ENCODE assay signal across 17 mouse cellular contexts in the genomic region with DNA sequence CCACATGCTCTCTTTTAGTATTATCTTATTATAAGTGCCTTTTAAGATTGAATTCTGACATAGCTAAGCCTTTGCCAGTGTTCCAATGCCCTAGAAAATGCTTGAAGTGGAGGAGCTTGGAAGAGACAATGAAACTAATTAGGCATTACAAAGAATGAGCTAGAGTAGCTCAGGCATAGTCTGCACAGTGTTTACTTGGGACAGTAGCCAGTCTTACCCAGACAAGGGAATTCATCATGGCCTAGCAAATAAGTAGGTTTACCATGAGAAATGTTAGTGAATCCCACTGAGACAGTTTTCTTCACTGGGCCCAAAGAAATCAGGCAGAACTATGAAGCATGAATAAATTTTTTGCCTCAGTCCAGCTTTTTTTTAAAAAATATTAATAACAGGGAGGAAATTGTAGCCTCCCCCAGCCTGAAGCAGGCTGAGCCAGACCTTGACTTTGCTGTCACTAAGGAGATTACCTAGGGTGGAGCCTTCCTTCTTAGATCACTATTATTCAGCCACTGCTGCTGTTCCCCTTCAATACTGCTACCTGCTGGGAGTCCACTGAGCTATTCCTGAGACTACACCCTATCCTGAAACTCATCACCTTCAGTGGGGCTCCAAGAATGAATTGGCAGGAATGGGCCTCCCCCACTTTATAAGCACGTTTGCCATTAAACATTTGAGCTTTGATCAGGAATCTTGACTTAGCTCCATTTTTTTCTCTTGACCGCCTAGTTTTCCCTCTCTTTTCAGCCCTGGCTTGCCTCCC.
"Had no signal": no experiment of that assay in that cellular context is flagged by ENCODE, and none has a peak within 500 bp of the region (broad histone marks: within the 10 kb centered on the region; RNA-seq: fewer than 3 reads in every experiment).

No protein-coding gene starts in this region.

- H3K4me1 ChIP-seq: midbrain, embryonic 10.5 days; midbrain, embryonic 12.5 days; midbrain, embryonic 15.5 days; neural tube, embryonic 13.5 days; neural tube, embryonic 15.5 days; stomach, embryonic 15.5 days had no signal

- ATAC-seq: midbrain, embryonic 15.5 days had no signal

- H3K4me2 ChIP-seq: lung, embryonic 14.5 days; midbrain, embryonic 12.5 days; midbrain, embryonic 15.5 days; neural tube, embryonic 13.5 days; neural tube, embryonic 15.5 days; stomach, embryonic 15.5 days had no signal

- H3K36me3 ChIP-seq: midbrain, embryonic 10.5 days; midbrain, embryonic 12.5 days; midbrain, embryonic 15.5 days; neural tube, embryonic 13.5 days; neural tube, embryonic 15.5 days; stomach, embryonic 15.5 days had no signal

- H3K4me3 ChIP-seq: midbrain, embryonic 10.5 days; midbrain, embryonic 12.5 days; midbrain, embryonic 15.5 days; neural tube, embryonic 13.5 days; neural tube, embryonic 15.5 days; stomach, embryonic 15.5 days had no signal

- H3K9me3 ChIP-seq: midbrain, embryonic 10.5 days; midbrain, embryonic 12.5 days; midbrain, embryonic 15.5 days; neural tube, embryonic 13.5 days; neural tube, embryonic 15.5 days; stomach, embryonic 15.5 days had no signal

- DNase-seq: lung, adult 18-20 months; lung, embryonic 14.5 days; lung, postnatal 10 days; lung, postnatal 4 days; right cerebral cortex, adult 18-20 months; right cerebral cortex, postnatal 14 days; thymus, adult 18-20 months; thymus, postnatal 14 days; thymus, postnatal 36 days had no signal

- H3K27me3 ChIP-seq: midbrain, embryonic 12.5 days; midbrain, embryonic 15.5 days; neural tube, embryonic 13.5 days; neural tube, embryonic 15.5 days; stomach, embryonic 15.5 days had no signal

- H3K9ac ChIP-seq: liver, embryonic 14.5 days; lung, embryonic 14.5 days; midbrain, embryonic 12.5 days; midbrain, embryonic 15.5 days; neural tube, embryonic 13.5 days; neural tube, embryonic 15.5 days; stomach, embryonic 15.5 days had no signal

- H3K27ac ChIP-seq: liver, embryonic 14.5 days; midbrain, embryonic 10.5 days; midbrain, embryonic 12.5 days; midbrain, embryonic 15.5 days; neural tube, embryonic 13.5 days; neural tube, embryonic 15.5 days; stomach, embryonic 15.5 days; stomach, postnatal 0 days had no signal
